Mouse (Mus musculus): Measurements from ENCODE around the gene Tut7.
"Not testable (repeated sequence)": the region's sequence is repeated elsewhere in the genome, so short reads cannot be mapped to it uniquely, and the experiment has no call there.

The Tut7 gene

GRCm38 (mm10) chr13:59822507-59823462 is at the start of gene Tut7:
Gene Tut7, minus strand, starts transcription at chr13:59823147.
- DNase-seq (ENCODE audit: low spot score in 2 of 2), result peak; percentile 89 to 90

GRCm38 (mm10) chr13:59872446-59872845 is 49.5 kb upstream of the Tut7 start:
- no peak for DNase-seq (ENCODE audit: low spot score in 2 of 2)

- DNase-seq (ENCODE audit: low spot score in 2 of 2), result no peak
Observed at GRCm38 (mm10) chr13:59870004-59870403, 47.1 kb upstream of the Tut7 start.

GRCm38 (mm10) chr13:59868011-59868649 is 45.2 kb upstream of the Tut7 start:
- no peak for DNase-seq (ENCODE audit: low spot score in 2 of 2)

- DNase-seq (ENCODE audit: low spot score in 2 of 2), result no peak
Observed at GRCm38 (mm10) chr13:59867103-59867502, 44.2 kb upstream of the Tut7 start.

- no peak for DNase-seq (ENCODE audit: low spot score in 2 of 2)
Observed at GRCm38 (mm10) chr13:59859515-59859914, 36.6 kb upstream of the Tut7 start.

- DNase-seq (ENCODE audit: low spot score in 2 of 2), result no peak
Observed at GRCm38 (mm10) chr13:59856286-59857070, 33.5 kb upstream of the Tut7 start.

- DNase-seq (ENCODE audit: low spot score in 2 of 2), result no peak
Observed at GRCm38 (mm10) chr13:59853471-59853870, 30.5 kb upstream of the Tut7 start.

GRCm38 (mm10) chr13:59850373-59850772 is 27.4 kb upstream of the Tut7 start:
- no peak for DNase-seq (ENCODE audit: low spot score in 2 of 2)

GRCm38 (mm10) chr13:59844661-59845060 is 21.7 kb upstream of the Tut7 start:
- DNase-seq (ENCODE audit: low spot score in 2 of 2), result no peak

- DNase-seq (ENCODE audit: low spot score in 2 of 2), result no peak
Observed at GRCm38 (mm10) chr13:59843976-59844375, 21.0 kb upstream of the Tut7 start.

GRCm38 (mm10) chr13:59842226-59843210 is 19.6 kb upstream of the Tut7 start:
- peak; percentile 47 to 59 for DNase-seq (ENCODE audit: low spot score in 2 of 2)

GRCm38 (mm10) chr13:59841761-59842160 is 18.8 kb upstream of the Tut7 start:
- not testable (repeated sequence) for DNase-seq (ENCODE audit: low spot score in 2 of 2)

GRCm38 (mm10) chr13:59840429-59841169 is 17.7 kb upstream of the Tut7 start:
- DNase-seq (ENCODE audit: low spot score in 2 of 2), result peak; percentile 76 to 83

GRCm38 (mm10) chr13:59839356-59839755 is 16.4 kb upstream of the Tut7 start:
- DNase-seq (ENCODE audit: low spot score in 2 of 2), result no peak

GRCm38 (mm10) chr13:59838464-59838863 is 15.5 kb upstream of the Tut7 start:
- DNase-seq (ENCODE audit: low spot score in 2 of 2), result no peak

GRCm38 (mm10) chr13:59836811-59837210 is 13.9 kb upstream of the Tut7 start:
- no peak for DNase-seq (ENCODE audit: low spot score in 2 of 2)

GRCm38 (mm10) chr13:59836101-59836798 is 13.3 kb upstream of the Tut7 start:
- no peak for DNase-seq (ENCODE audit: low spot score in 2 of 2)

GRCm38 (mm10) chr13:59834786-59835452 is 12.0 kb upstream of the Tut7 start:
- DNase-seq (ENCODE audit: low spot score in 2 of 2), result peak; percentile 59 to 78

All from right cerebral cortex, postnatal 36 days (tissue).